Mouse (Mus musculus): Measurements from ENCODE around the gene Myo3b. TPM values are rescaled to one million over a fixed set of nuclear protein-coding genes. Genes with fewer than 3 reads are reported as not detected.

Gene Myo3b
- total RNA-seq, 2 experiments from 2014 or later = 0.93 to 1.00 TPM

- H3K27ac ChIP-seq = no peak overlapping the region
- TF ChIP-seq CTCF (conservative IDR thresholded peaks at IDR 0.05) = no peak
- DNase-seq (ENCODE audit: low spot score in 2 of 2) = no peak
- no peak overlapping the region for H3K4me3 ChIP-seq
Measured at GRCm38 (mm10) chr2:70317850-70318249, 278.9 kb downstream of the Myo3b start.

GRCm38 (mm10) chr2:70318861-70319555 lies 280.1 kb downstream of the Myo3b start:
- no peak for DNase-seq (ENCODE audit: low spot score in 2 of 2)
- Histone ChIP-seq H3K4me3 (no peak overlapping the region), H3K27ac (no peak overlapping the region)
- no peak for TF ChIP-seq CTCF (conservative IDR thresholded peaks at IDR 0.05)

DNA sequence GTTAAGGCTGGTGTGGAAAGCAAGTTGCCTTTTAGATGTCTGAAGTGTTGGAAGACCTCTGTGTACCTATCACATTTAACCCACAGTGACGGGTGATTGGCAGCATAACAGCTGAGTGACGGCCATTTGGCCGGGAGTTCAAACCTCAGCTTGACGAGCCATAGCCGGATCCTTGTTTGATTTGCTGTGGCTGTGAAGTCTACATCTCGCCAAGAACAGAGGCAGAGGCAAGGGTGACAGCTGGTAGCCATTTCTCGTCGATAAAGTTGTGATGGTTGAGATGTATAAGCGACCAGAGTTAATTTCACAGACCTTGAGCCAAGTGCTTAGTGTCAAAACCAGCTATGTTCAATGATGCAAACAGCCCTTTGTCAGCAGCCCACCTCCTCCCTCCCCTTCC lies 283.8 kb downstream of the Myo3b start:
- no peak for TF ChIP-seq CTCF (conservative IDR thresholded peaks at IDR 0.05)
- no peak for DNase-seq (ENCODE audit: low spot score in 2 of 2)
- no peak overlapping the region for H3K4me3 ChIP-seq
- no peak overlapping the region for H3K27ac ChIP-seq

GRCm38 (mm10) chr2:70327602-70328001 lies 288.7 kb downstream of the Myo3b start:
- no peak overlapping the region for H3K27ac ChIP-seq
- no peak for TF ChIP-seq CTCF (conservative IDR thresholded peaks at IDR 0.05)
- no peak overlapping the region for H3K4me3 ChIP-seq
- no peak for DNase-seq (ENCODE audit: low spot score in 2 of 2)

DNA sequence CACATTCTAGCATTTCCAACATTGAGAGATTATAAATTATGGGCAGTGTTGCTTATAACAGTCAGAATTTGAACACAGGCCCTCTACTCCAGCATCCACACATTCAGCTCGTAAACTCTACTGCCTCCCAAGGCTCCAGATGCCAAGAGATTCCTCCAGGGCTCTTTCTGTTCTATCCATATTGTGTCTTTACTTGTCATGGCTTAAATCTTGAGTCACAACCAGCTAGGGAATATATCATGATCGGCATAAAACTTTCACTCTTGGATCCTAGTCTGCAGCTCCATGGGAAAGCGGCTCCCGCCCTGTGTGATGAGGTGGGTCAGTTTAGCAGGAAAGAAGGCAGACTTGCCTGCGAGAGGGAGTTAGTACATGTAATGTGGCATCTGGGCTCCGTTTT lies 294.0 kb downstream of the Myo3b start:
- TF ChIP-seq CTCF (conservative IDR thresholded peaks at IDR 0.05) = no peak
- H3K4me3 ChIP-seq = no peak overlapping the region
- H3K27ac ChIP-seq = no peak overlapping the region
- no peak for DNase-seq (ENCODE audit: low spot score in 2 of 2)

DNA sequence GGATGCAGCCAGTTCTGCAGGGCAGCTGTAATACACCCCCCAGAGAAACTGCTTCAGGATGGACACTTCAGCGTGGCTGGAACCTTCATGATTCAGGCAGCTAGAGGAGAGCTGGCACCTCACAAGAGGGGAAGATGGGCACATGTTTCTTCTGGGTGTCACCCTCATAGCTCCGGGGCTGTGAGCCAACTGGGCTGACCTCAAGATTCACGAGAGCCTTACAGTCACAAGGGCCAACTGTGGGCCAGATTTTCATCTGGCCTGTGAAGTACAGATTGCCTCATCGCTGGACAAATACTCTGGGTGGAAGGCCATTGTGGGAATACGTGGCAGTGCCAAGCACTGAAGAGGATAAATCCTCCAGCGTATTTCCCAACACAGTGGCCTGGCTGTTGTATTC lies 294.6 kb downstream of the Myo3b start:
- Histone ChIP-seq H3K4me3 (no peak overlapping the region), H3K27ac (no peak overlapping the region)
- no peak for DNase-seq (ENCODE audit: low spot score in 2 of 2)
- no peak for TF ChIP-seq CTCF (conservative IDR thresholded peaks at IDR 0.05)

- TF ChIP-seq CTCF (conservative IDR thresholded peaks at IDR 0.05) = no peak
- DNase-seq (ENCODE audit: low spot score in 2 of 2) = no peak
- Histone ChIP-seq H3K27ac (no peak overlapping the region), H3K4me3 (no peak overlapping the region)
Measured at GRCm38 (mm10) chr2:70336551-70336950, 297.6 kb downstream of the Myo3b start.

- Histone ChIP-seq H3K27ac (no peak overlapping the region), H3K4me3 (no peak overlapping the region)
- DNase-seq (ENCODE audit: low spot score in 2 of 2) = no peak
- TF ChIP-seq CTCF (conservative IDR thresholded peaks at IDR 0.05) = no peak
Measured at GRCm38 (mm10) chr2:70337208-70337611, 298.3 kb downstream of the Myo3b start.

DNA sequence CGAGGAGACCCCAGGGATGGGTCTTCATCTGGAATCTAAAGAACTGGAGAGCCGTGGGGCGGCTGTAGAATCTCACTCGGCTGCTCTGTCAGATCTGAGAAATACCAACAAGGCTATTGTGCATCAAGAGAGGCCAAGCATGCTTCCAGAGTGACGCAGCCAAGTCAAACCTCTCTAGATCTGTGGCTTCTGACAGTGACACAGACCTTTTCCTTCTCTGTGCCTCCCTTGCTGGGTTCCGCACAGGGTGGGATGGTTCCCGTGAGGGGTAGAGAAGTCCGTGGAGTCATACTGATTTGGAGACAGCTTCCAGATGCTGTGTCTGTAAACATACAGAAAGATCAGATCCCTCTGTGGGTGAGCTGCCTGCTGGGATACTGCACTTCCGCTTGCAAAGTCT lies 298.9 kb downstream of the Myo3b start:
- TF ChIP-seq CTCF (conservative IDR thresholded peaks at IDR 0.05) = no peak
- DNase-seq (ENCODE audit: low spot score in 2 of 2) = no peak
- no peak overlapping the region for H3K4me3 ChIP-seq

GRCm38 (mm10) chr2:70339061-70339460 lies 300.1 kb downstream of the Myo3b start:
- Histone ChIP-seq H3K4me3 (no peak overlapping the region), H3K27ac (no peak overlapping the region)
- no peak for DNase-seq (ENCODE audit: low spot score in 2 of 2)
- TF ChIP-seq CTCF (conservative IDR thresholded peaks at IDR 0.05) = no peak

More for the DNA sequence above, 298.9 kb downstream of the Myo3b start:
- no peak overlapping the region for H3K27ac ChIP-seq

DNA sequence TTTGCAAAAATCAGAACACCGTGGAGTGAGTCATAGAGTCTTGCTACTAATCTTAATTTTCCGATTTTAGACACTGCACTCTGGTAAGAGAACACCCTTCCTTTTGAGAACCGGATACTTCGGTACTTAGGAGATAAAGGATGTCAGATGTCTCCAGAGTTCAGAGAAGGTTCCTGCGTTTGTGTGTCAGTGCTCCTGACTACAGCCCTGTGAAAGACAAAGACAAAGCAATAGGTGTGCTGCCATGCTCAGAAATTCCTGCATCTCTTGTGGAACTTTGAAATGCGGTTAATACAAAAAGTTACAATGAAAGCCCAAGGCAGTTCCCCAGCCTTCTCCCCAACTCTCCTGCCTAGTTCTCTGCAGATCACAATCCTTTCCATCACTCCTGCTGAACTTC lies 300.6 kb downstream of the Myo3b start:
- H3K27ac ChIP-seq = no peak overlapping the region
- TF ChIP-seq CTCF (conservative IDR thresholded peaks at IDR 0.05) = no peak
- no peak for DNase-seq (ENCODE audit: low spot score in 2 of 2)
- no peak overlapping the region for H3K4me3 ChIP-seq

DNA sequence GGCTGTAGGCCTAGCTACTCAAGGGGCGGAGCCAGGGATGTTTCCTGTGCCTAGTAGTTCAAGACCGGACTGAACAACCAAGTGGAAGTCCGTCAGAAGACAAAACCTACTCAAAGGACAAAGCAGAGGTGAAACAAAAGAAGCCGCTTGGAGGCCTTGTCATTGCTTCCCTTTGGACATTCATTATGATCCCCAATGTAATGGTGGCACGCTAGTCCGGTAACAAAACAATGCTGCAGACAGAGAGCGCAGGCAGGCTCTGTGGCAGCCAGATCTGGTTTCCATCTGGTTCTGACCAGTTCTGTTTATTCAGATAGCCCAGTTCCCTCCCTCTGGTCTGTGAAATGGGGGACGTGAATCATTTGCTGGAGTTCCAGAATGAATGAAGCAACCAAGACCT lies 301.3 kb downstream of the Myo3b start:
- Histone ChIP-seq H3K4me3 (no peak overlapping the region), H3K27ac (no peak overlapping the region)
- no peak for TF ChIP-seq CTCF (conservative IDR thresholded peaks at IDR 0.05)
- no peak for DNase-seq (ENCODE audit: low spot score in 2 of 2)

DNA sequence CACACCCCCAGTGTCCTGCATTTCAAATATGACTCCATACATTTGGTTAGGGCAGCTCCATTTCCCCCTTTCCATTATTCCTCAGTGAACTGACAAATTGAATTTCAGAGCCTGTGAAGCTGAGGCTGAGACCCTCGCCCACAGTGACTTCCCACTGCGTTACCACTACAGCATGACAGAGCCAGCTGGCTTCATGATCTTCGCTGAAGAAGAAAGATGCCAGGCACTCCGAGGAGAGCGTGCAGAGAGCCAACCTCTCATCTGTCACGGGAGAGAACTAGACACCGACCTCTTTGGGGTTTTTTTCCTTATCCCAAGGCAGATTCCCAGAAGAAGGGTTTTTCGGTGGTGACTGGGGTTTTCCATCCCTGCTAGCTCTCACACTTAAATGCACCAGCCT lies 306.2 kb downstream of the Myo3b start:
- no peak for DNase-seq (ENCODE audit: low spot score in 2 of 2)
- H3K27ac ChIP-seq = no peak overlapping the region

DNA sequence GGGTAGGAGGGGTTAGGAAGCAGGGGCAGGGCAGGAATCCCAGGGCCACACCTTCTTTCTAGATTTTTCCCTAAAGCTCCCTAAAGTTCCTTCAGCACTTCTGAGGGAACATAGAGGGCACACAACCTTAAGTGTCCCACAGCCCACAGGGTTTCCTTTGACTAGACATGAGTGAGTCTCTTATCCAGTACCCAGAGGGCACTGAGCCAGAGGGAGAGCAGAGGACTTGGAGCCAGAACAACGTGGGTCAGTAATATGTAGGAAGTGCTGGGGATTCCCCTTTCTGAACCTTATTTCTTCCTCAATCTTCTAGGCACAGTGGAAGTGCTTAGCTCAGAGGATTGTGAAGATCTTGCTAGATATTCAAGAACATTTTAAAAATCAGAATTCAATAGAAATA lies 308.6 kb downstream of the Myo3b start:
- H3K4me3 ChIP-seq = no peak overlapping the region
- no peak overlapping the region for H3K27ac ChIP-seq
- no peak for TF ChIP-seq CTCF (conservative IDR thresholded peaks at IDR 0.05)
- no peak for DNase-seq (ENCODE audit: low spot score in 2 of 2)

More for the DNA sequence above, 306.2 kb downstream of the Myo3b start:
- no peak for TF ChIP-seq CTCF (conservative IDR thresholded peaks at IDR 0.05)
- no peak overlapping the region for H3K4me3 ChIP-seq
